Mouse (Mus musculus): ENCODE data around the gene Ptprs. TPM values are rescaled to one million over a fixed set of nuclear protein-coding genes. Genes with fewer than 3 reads are reported as not detected.

Ptprs gene
- polyA plus RNA-seq, 1 experiment from 2014 or later, result 22.2 TPM

GRCm38 (mm10) chr17:56368291-56368790, 107.9 kb downstream of the Ptprs start:
- H3K9ac ChIP-seq (ENCODE audit: low read length), result no peak overlapping the region
- DNase-seq (ENCODE audit: low spot score), result no peak
- 0 out of 2 replicates have a peak, but pooled peaks cover 6% of the 10 kb centered on the region for H3K4me1 ChIP-seq (replicated peaks; ENCODE audit: control insufficient read depth, insufficient read depth)
- 89% methylated on average over 6 of the region's 6 CpGs for WGBS
- no peak overlapping the region for H3K4me3 ChIP-seq (ENCODE audit: low read depth, low read length)
- H3K4me2 ChIP-seq (replicated peaks; ENCODE audit: low read depth), result no peak overlapping the region
- ATAC-seq (ENCODE audit: low FRiP score, low TSS enrichment), result no peak
- no peak for TF ChIP-seq CTCF (IDR thresholded peaks at IDR 0.05; ENCODE audit: low read depth)
- TF ChIP-seq EP300 (optimal IDR thresholded peaks at IDR 0.05), result no peak
- H3K27me3 ChIP-seq (ENCODE audit: control insufficient read depth, insufficient read depth, low read length), result no peaks in the 10 kb centered on the region
- H3K36me3 ChIP-seq (ENCODE audit: control insufficient read depth, insufficient read depth, low read length), result peaks cover 11% of the 10 kb centered on the region
- no peak overlapping the region for H3K27ac ChIP-seq (replicated peaks)
- H3K9me3 ChIP-seq (ENCODE audit: control insufficient read depth, low read length), result no peaks in the 10 kb centered on the region

GRCm38 (mm10) chr17:56365791-56366673, 110.3 kb downstream of the Ptprs start:
- Histone ChIP-seq H3K9me3 (ENCODE audit: control insufficient read depth, low read length) (no peaks in the 10 kb centered on the region), H3K27me3 (ENCODE audit: control insufficient read depth, insufficient read depth, low read length) (no peaks in the 10 kb centered on the region), H3K4me2 (replicated peaks; ENCODE audit: low read depth) (no peak overlapping the region), H3K4me1 (replicated peaks; ENCODE audit: control insufficient read depth, insufficient read depth) (0 out of 2 replicates have a peak, but pooled peaks cover 6% of the 10 kb centered on the region), H3K27ac (replicated peaks) (peak overlapping the region; percentile 56), H3K4me3 (ENCODE audit: low read depth, low read length) (no peak overlapping the region), H3K36me3 (ENCODE audit: control insufficient read depth, insufficient read depth, low read length) (peaks cover 8% of the 10 kb centered on the region; the same call in 1 of the 2 replicates), H3K9ac (ENCODE audit: low read length) (no peak overlapping the region)
- no peak for ATAC-seq (ENCODE audit: low FRiP score, low TSS enrichment)
- 43% methylated on average over 7 of the region's 7 CpGs for WGBS
- no peak for TF ChIP-seq CTCF (IDR thresholded peaks at IDR 0.05; ENCODE audit: low read depth)
- no peak for TF ChIP-seq EP300 (optimal IDR thresholded peaks at IDR 0.05)
- DNase-seq (ENCODE audit: low spot score), result no peak

Small RNAs within 50 kb of the gene (microRNA-seq; reads per million reads assigned to microRNA genes)
- gene Mir6977, result not detected

Other genes starting within 250 kb of the Ptprs start
- gene Fem1a, start 219.7 kb downstream of the Ptprs start, polyA plus RNA-seq (2015; fragmentation: Nextera tagmentation; extraction: Ambion mirVana), result 9.6 and 10.0 TPM in 2 replicates
- 4.6 and 6.4 TPM in 2 replicates for gene Ticam1, start 199.7 kb downstream of the Ptprs start, polyA plus RNA-seq (2015; fragmentation: Nextera tagmentation; extraction: Ambion mirVana)
- 65.3 and 67.3 TPM in 2 replicates for gene Plin3, start 183.6 kb downstream of the Ptprs start, polyA plus RNA-seq (2015; fragmentation: Nextera tagmentation; extraction: Ambion mirVana)
- not detected in 2 replicates for gene Arrdc5, start 176.2 kb downstream of the Ptprs start, polyA plus RNA-seq (2015; fragmentation: Nextera tagmentation; extraction: Ambion mirVana)
- 18.4 and 19.5 TPM in 2 replicates for gene Uhrf1, start 173.2 kb downstream of the Ptprs start, polyA plus RNA-seq (2015; fragmentation: Nextera tagmentation; extraction: Ambion mirVana)
- gene Kdm4b, start 150.4 kb downstream of the Ptprs start, polyA plus RNA-seq (2015; fragmentation: Nextera tagmentation; extraction: Ambion mirVana), result 13.5 and 15.0 TPM in 2 replicates
- not detected in 2 replicates for gene Znrf4, start 35.9 kb upstream of the Ptprs start, polyA plus RNA-seq (2015; fragmentation: Nextera tagmentation; extraction: Ambion mirVana)
- gene Gm20219, start 77.9 kb upstream of the Ptprs start, polyA plus RNA-seq (2015; fragmentation: Nextera tagmentation; extraction: Ambion mirVana), result 15.9 and 19.2 TPM in 2 replicates
- 25.4 and 28.8 TPM in 2 replicates for gene Safb2, start 108.1 kb upstream of the Ptprs start, polyA plus RNA-seq (2015; fragmentation: Nextera tagmentation; extraction: Ambion mirVana)
- 34.7 and 38.6 TPM in 2 replicates for gene Safb, start 108.3 kb upstream of the Ptprs start, polyA plus RNA-seq (2015; fragmentation: Nextera tagmentation; extraction: Ambion mirVana)
- 327 and 335 TPM in 2 replicates for gene 2410015M20Rik, start 133.3 kb upstream of the Ptprs start, polyA plus RNA-seq (2015; fragmentation: Nextera tagmentation; extraction: Ambion mirVana)
- 2,079 and 2,215 TPM in 2 replicates for gene Rpl36, start 136.9 kb upstream of the Ptprs start, polyA plus RNA-seq (2015; fragmentation: Nextera tagmentation; extraction: Ambion mirVana)
- 25.8 and 27.5 TPM in 2 replicates for gene Lonp1, start 150.4 kb upstream of the Ptprs start, polyA plus RNA-seq (2015; fragmentation: Nextera tagmentation; extraction: Ambion mirVana)
- 0.10 and 0.18 TPM in 2 replicates for gene Catsperd, start 151.7 kb upstream of the Ptprs start, polyA plus RNA-seq (2015; fragmentation: Nextera tagmentation; extraction: Ambion mirVana)
- gene Ranbp3, start 196.8 kb upstream of the Ptprs start, polyA plus RNA-seq (2015; fragmentation: Nextera tagmentation; extraction: Ambion mirVana), result 34.5 and 35.4 TPM in 2 replicates
- 584 and 595 TPM in 2 replicates for gene Ndufa11, start 241.3 kb upstream of the Ptprs start, polyA plus RNA-seq (2015; fragmentation: Nextera tagmentation; extraction: Ambion mirVana)
- 19.0 and 22.8 TPM in 2 replicates for gene Vmac, start 241.5 kb upstream of the Ptprs start, polyA plus RNA-seq (2015; fragmentation: Nextera tagmentation; extraction: Ambion mirVana)